Mouse (Mus musculus) megakaryocyte progenitor cell, adult 5-6 weeks (primary cell): ENCODE measurements at regions not wholly inside any gene's neighbourhood (a gene's known extent, or its start where the extent isn't known, plus 50 kb on each side); places are given as distances from the start of the nearest gene placed in this dataset.
A peak's percentile ranks its signal among the peaks of the same experiment; 100 is the strongest.

ENCODE experiments used
- ATAC-seq: replicated peaks from 2 replicates; pipeline ENCODE4 v1.8.0; 2016; ENCODE audit warnings: mild to moderate bottlenecking, moderate TSS enrichment, inconsistent platforms; ENCODE audit not compliant: poor library complexity

DNA sequence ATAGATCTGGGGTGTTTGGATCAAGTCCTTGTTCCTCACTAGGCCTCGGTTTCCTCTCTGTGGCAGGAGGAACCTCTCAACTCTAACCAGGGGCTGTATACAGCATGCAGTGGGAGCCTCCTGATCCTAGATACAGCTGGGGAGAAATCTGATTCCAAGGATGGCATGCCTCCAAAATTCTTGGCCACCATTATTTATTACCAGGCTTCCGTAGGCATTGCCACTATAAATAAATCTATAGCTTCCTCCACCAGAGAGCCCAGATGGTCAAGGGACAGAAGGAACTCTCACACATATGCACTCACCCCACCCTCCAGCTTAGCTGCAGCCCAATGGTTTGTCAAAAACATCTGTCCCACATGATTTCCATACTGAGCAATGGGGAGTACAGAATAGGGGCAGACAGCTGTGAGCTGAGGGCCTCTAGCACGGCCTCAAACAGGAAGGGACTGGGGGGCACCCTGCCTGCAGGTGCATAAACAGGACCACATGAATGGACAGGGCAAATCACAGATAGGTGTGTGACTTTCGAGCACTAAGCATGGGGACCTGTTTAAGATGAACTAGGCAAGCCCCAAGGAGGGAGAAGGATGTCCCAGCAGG is 100.8 kb upstream of the Mgme1 start:
- ATAC-seq = no peak

DNA sequence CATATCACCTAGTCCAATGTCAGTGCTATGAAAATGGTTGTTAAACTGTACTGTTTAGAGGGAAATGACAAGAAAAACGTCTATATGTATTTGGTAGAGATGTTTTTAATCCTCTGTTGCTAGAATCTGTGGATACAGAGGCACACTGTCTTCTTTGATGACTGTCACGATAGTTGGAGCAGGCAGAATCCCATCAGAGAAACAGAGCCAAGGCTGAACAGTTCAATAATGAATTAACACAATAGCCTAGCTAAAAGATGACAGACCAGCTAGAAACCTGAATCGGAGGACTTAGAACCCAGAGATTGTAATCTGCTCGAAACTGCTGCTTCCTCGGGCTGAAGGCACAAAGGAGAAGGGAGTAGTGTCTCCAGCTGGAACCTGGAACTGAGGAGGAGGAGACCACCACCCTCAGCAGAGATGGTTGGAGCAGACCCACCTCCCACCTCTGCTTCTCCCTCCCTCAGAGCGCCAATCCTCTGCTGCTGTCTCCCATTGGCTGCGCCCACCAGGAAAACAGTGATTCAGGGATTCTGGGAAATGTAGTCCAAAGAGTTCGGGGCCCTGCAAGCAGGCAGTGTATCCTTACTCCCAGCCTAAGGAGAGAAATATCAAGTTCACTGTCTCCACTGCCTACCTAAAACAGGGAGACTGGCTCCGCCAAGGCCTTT is 98.2 kb upstream of the Mgme1 start:
- 0 out of 2 replicates have a peak, but pooled peaks have one; percentile 13 for ATAC-seq

DNA sequence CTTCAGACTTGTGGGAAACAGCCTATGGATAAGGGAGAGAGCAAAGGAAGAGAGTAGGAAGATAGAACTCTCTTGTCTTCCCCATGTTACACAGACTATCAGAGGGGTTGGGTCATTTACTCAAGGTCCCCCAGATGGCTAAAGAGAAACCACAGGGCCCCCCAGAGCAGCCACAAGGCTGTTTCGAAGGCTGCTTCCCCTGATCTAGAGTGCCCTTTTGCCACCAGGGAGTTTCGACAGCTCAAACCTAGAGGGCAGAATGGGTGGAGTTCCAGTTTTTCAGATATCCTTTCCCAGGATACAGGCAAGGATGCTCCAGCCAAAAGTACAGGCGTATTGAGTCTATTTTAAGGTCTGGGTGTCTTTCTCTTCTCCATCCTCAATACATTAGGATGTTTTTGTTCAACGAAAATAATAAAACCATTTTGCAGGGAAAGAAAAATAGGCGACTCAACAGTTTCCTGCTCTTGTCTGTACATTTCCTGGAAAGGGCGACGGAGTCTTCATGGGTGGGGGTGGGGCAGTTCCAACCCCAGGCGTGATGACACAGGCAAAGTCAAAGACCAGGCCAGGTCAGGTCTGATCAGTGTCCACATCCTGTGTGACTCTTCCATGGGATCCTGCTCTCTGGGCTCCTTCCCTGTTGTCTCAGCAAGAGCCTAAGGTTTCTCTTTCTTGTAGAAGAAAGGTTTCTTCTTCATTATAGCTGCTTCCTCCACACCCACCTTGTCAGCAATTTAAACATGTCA is 96.9 kb upstream of the Mgme1 start:
- peak; percentile 66 for ATAC-seq

DNA sequence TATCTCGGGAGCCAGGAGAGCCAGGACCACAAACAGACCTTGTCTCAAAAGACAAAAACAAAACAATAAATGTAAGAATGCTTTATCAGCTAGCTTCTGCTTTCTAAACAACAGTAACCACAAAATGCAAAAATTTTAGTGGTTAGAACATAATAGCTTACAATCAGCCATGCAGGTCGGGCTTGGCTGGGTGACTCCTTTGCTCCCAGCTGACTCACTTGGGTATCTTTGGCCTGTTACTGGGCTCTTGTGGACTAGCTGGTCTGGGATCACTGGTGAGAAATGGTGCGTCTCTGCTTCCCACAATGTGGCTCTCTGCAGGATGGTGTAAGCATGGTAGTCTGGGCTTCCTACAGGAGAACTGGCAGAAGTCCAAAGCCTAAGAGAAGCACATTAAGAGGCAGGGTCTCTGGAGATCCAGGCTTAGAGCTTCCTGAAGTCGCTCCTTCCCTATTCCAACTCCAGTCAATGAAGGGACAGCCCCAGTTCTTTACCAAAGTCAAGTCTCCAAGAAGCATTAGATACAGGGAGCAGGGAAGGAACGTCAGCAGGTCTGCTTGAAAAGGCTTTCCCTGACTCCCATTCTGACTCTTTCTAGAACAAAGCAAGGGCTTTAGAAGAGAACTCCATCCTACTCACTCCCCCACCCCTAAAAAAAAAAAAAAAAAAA is 96.0 kb upstream of the Mgme1 start:
- peak; percentile 9; the same call in 1 of the 2 replicates for ATAC-seq

DNA sequence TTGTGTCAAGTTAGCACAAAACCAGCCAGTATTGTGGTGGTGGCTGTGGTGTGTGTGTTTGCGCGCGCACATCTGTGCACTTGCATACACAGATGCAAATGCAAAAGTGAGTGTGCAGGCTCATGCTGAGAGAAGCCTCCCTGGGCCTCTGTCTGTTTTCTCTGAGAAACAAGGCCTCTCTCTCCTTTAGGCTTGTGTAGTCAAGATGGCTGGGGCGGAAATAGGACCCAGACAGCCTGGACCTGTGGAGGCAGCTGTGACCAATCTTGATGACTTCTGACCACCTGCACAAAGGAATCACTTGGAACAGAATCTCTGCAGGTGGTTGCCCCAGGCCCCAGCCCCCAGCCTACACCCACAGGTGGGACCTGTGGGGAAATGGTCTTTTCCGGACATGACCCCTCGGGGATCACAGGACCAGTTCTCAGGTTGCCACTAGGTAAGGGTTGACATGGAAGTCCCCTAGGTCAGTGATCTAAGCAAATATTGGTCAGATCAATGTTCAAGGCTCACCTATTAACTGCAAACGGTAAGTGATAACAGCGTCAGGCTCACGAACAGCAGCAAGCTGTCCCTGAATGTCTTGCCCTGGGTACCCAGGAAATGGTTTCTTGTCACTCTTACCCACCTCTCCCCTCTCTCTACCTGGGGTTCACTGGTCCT is 93.8 kb upstream of the Mgme1 start:
- ATAC-seq = no peak

DNA sequence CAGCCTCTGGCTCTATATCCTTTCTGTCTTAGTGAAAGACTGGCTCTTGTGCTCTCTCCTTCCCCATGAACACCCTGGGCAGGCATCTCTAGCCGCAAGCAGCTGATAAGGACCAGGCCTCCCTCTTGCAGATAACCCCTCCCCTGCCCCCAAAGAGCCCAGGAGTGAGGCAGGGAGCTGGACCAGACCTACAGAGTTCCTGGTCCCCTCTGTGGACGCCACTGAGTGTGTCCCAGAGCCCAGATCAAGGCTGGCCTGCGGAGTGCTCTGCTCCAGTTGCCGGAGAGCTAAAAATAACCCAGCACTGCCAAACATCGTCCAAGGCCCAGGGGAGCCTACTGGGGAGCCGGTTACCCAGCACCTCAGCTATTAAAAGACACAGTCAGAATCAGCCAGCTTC is 93.2 kb upstream of the Mgme1 start:
- ATAC-seq = peak; percentile 68

DNA sequence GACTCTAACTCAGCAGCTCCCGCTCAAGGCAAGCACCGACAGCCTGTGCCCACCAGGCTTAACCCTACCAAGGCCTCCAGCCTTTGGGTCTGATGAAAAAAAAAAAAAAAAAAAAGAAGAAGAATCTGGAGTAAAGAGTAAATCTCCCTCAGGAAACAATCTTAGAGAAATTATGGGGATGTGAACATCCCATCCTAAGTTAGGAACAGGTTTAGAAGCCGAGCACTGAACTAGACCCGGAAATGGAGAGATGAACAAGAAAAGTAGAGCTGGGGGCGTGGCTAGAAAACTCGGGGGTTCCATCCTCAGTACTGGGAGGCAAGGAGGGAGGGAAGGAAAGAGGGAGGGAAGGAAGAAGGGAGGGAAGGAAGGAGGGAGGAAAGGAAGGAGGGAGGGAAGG is 92.5 kb upstream of the Mgme1 start:
- ATAC-seq = no peak

DNA sequence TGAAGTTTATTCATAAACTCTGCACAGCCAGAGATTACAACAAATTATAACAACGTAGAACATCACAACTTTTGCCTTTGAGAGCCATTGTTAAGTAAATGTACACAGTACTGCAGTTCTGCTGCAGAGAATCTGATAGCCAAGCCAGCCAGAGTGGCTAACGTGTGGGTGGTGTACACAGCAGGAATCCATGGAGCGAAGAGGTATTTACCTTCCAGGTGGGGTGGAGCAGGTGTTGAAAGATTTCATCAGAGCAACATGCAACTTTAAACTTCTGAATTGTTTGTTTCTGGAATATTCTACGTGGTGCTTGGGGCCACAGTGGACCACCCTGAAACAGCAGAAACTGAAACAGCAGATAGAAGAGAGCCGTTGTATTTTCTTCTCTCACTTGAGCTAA is 88.4 kb upstream of the Mgme1 start:
- ATAC-seq = no peak

DNA sequence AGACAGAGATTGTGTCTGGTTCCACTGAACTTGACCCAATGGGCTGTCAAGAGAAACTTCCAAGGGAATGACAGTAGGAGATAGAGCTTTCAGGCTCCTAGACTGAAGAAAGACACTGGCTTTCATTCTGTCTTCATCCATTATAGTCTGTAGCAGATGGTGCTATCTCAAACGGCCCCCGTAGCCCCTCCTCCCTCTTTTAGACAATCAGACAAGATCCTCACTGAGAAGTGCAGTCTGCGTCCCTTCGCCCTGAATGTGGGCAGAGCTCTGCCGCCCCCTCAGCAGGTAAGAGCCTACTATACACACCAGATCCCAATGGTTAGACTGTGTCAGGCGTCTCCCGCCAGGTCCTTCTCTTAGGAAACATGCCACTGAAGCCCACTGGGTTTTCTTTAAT is 87.9 kb upstream of the Mgme1 start:
- no peak for ATAC-seq

DNA sequence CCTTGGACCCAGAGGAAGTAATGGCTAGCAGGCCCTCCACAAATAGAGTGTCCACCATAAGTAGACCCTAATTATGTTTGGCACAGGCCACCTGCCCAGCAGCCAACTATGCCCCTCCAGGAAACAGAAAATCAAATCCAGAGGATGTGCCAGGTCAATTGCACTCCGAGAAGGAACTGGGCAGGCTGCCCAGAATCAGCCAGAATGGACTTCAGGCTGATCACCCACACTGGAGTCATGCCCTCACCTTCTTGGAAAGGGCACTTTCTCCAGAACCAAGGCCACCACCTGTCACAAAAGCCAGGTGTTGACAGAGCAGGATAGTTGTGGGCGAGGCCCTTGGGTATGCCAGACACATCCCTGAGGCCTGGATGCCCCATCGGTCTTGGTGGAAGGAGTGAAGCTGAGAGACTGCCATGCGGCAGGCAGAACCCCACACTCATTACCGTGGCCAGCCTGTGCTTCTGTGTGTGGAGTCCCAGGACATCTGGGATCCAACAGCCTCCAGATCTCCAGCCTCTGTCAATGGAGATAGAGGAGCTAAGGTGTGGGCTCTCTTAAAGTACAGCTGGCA is 87.0 kb upstream of the Mgme1 start:
- ATAC-seq = no peak

DNA sequence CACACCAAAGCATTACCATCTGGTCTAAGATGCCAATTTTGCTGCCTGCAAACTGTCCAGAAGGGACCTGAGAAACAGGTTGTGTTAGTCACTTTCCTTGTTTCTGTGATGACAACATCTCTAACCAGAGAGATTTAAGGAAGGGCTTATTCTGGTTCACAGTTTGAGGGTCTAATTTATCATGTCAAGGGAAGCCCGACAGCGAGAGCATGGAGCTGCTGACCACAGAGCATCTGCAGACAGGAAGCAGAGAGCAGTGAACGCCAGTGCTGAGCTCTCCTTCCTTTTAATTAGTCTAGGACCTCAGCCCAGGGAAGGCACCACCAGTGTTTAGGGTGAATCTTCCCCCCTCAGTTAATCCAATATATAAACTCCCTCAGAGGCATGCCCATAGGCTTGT is 85.3 kb upstream of the Mgme1 start:
- peak; percentile 33 for ATAC-seq

DNA sequence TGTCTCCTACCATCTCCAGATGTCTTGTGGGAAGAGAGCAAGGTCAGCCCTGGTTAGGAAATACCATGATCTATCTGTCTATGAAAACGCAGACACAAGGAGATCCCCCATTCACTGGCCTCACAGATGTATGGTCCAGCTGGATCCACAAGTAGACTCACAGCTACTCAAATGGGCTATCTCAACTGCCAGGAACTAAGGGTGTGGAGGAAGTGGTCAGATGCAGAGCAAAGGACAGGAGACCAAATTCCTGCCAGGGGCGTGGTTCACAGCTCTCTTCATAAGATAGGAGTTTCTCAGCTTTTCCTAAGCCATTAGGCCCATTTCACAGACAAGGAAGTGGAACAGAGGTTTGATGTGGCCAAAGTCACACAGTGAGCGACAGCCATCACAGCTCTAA is 84.0 kb upstream of the Mgme1 start:
- no peak for ATAC-seq

DNA sequence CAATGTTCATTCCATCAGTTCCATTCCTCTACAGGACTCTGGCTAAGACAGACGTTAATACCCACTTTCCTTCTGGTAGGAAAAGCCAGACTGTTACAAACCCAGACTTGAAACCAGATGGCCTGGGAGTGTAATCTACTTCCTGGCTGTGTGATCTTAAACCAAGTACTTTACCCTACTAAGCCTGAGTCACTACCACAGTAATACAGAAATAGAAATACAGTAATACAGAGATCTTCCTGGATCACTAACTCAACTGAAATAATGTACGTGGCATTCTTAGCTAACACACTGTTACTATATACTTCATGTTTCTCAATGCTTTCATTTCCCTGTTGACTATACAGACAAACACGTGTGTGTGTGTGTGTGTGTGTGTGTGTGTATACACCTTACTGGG is 82.4 kb upstream of the Mgme1 start:
- ATAC-seq = peak; percentile 89

DNA sequence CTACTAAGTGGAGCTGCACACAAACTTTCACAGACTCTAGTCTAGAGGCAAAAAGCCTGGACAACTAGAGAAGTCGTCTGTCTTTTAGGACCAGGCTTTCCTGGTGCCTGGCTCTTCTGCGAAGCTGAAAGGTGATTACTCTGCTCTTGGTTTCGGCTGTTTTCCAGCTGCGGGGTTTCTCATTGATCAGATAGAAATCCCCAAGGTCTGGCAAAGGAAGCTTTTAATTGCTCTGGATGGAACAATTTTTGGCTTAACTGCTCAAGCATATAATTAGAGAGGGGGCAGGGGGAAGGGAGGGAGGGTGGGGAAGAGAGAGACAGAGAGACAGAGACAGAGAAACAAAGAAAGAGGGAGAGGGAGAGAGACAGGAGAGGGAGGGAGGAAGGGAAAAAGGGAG is 82.0 kb upstream of the Mgme1 start:
- ATAC-seq = no peak

DNA sequence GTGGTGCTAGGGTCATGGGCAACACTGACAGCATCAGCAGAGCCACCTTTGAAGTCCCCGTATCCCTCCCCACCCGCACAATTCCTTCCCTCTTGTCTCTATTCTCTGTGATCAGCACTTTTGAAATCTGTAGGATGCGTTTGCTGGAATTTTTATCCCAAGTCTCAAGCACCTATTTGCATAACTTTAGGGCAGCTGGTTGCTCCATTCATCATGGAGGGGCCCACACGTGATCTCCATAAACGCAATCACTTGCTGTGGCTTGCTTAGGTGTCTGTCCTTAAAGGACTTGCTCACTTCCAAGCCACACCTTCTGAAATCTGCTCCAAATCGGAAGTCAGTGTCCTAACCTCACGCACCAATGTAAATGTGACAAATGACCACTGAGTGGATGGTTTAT is 80.7 kb upstream of the Mgme1 start:
- no peak for ATAC-seq

DNA sequence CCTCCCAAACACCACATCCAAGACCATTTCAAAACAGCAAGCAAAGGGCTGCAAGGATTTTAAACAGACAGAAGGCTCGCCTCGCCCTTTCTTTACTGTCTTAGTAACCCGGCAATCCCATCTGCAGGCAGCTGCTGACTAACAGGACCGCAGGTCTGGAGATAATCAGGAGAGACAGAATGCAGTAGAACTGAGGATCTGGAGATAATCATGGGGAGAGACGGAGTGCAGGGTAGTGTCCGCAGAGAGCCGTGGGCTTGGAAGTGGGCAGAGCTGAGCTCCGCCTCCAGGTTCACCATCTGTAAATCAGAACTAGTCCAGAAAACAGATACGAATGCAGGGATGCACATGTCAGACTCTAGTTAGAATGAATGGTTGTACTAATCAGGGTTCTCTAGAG is 79.4 kb upstream of the Mgme1 start:
- no peak for ATAC-seq

DNA sequence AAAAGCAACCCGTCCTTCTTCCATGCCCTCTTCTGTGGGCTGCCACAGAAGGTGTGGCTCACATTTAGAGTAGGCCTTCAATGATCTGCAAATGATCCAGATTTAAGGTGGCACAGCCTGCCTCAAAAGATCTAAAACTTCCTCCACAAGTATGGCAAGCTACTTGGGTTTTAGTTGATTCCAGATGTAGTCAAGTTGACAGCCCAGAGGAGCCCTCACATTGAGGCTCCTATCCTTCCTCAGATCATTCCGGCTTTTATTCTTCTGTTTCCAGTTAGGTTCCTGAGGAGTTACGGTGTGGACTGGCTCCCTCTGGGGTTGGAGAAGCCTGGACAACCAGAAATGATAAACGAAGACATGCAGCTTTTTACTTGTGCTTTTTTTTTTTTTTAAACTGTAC is 78.8 kb upstream of the Mgme1 start:
- no peak for ATAC-seq

DNA sequence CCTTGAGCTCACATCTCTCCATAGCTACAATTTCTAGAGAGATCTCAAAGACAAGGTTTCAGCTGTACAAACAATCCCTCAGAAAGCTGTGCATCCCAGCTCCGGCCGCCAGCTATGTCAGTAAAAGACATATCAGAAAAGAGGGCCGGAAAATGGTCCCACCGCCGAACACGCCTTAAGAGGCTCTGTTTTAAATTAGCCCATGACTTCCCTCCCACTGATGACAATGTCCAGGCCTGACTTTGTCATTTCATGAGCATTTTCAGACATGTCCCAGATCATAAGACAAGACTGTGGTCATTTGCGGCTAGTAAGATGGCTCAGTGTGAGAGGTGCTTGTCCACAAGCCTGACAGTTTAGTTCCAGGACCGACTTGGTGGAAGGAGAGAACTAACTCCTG is 78.0 kb upstream of the Mgme1 start:
- no peak for ATAC-seq

DNA sequence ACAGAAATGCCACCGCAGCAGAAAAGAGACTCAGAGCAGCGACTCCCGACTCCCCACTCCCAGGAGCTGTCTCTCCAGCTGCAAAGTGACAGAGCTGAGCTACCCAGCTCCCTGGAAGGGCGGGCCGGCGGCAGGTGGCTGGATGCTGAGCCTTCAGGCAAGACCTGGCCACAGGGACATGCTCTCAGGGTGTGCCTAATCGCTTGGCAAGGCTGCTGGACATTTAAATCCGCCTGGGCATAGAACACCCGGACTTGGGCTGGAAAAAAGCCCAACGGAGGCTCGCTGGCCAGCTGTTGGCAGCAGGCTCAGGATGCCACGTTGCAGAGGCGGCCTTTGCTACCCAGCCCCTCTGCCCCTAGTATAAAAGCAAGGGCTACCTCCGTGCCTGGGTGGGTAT is 74.6 kb upstream of the Mgme1 start:
- no peak for ATAC-seq

DNA sequence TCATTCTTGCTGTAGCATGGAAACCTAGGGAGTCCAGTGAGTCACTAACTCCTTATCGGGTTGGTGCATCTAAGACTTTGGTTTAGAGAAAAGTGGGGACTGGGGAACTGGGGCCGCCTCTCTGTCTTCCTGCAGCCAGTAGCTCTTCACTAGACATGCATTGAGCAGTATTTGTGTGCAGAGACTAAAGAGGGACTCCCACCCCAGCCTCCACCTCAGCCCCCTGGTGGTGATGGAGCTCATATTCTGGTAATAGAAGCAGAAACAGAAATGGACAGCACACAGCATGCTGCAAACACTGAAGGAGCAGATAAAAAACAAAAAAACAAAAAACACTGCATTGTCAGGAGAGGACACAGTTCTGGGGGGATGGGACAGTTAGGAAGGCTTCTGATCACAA is 73.3 kb upstream of the Mgme1 start:
- peak; percentile 62 for ATAC-seq
